Mouse (Mus musculus): ENCODE results near the gene Npr2. TPM values are rescaled to one million over a fixed set of nuclear protein-coding genes. Genes with fewer than 3 reads are reported as not detected.

The Npr2 gene
- polyA plus RNA-seq, 1 experiment from 2014 or later, result 18.5 TPM

GRCm38 (mm10) chr4:43598650-43599380, 32.9 kb upstream of the Npr2 start:
- Histone ChIP-seq H3K9me3 (no peaks in the 10 kb centered on the region), H3K9ac (no peak overlapping the region), H3K4me1 (replicated peaks) (no peaks in the 10 kb centered on the region), H3K27me3 (no peaks in the 10 kb centered on the region), H3K27ac (no peak overlapping the region), H3K36me3 (no peaks in the 10 kb centered on the region), H3K4me2 (no peak overlapping the region), H3K4me3 (no peak overlapping the region)
- no peak for ATAC-seq (ENCODE audit: low FRiP score)
- 90% methylated on average over 7 of the region's 7 CpGs for WGBS

- no peak overlapping the region for H3K4me2 ChIP-seq
- H3K27ac ChIP-seq, result no peak overlapping the region
- ATAC-seq (ENCODE audit: low FRiP score), result no peak
- no peaks in the 10 kb centered on the region for H3K36me3 ChIP-seq
- no peak overlapping the region for H3K4me3 ChIP-seq
- H3K27me3 ChIP-seq, result no peaks in the 10 kb centered on the region
- WGBS, result 89% methylated on average over 9 of the region's 9 CpGs
- H3K9me3 ChIP-seq, result no peaks in the 10 kb centered on the region
- H3K9ac ChIP-seq, result no peak overlapping the region
- H3K4me1 ChIP-seq (replicated peaks), result no peaks in the 10 kb centered on the region
Observed at GRCm38 (mm10) chr4:43600195-43600934, 31.4 kb upstream of the Npr2 start.

GRCm38 (mm10) chr4:43604099-43604498, 27.6 kb upstream of the Npr2 start:
- H3K4me3 ChIP-seq, result no peak overlapping the region
- no peak overlapping the region for H3K9ac ChIP-seq
- ATAC-seq (ENCODE audit: low FRiP score), result no peak
- H3K27ac ChIP-seq, result no peak overlapping the region
- H3K9me3 ChIP-seq, result no peaks in the 10 kb centered on the region
- H3K36me3 ChIP-seq, result no peaks in the 10 kb centered on the region
- no peak overlapping the region for H3K4me2 ChIP-seq
- no peaks in the 10 kb centered on the region for H3K4me1 ChIP-seq (replicated peaks)
- H3K27me3 ChIP-seq, result no peaks in the 10 kb centered on the region
- 75% methylated on average over 3 of the region's 3 CpGs for WGBS

- Histone ChIP-seq H3K27me3 (no peaks in the 10 kb centered on the region), H3K4me2 (no peak overlapping the region), H3K27ac (no peak overlapping the region), H3K4me3 (no peak overlapping the region), H3K4me1 (replicated peaks) (no peaks in the 10 kb centered on the region), H3K36me3 (no peaks in the 10 kb centered on the region), H3K9ac (no peak overlapping the region), H3K9me3 (no peaks in the 10 kb centered on the region)
- ATAC-seq (ENCODE audit: low FRiP score), result no peak
- WGBS, result 83% methylated on average over 9 of the region's 9 CpGs
Observed at GRCm38 (mm10) chr4:43604751-43605685, 26.7 kb upstream of the Npr2 start.

GRCm38 (mm10) chr4:43612534-43612933, 19.2 kb upstream of the Npr2 start:
- WGBS, result 81% methylated on average over 10 of the region's 10 CpGs
- Histone ChIP-seq H3K4me1 (replicated peaks) (no peaks in the 10 kb centered on the region), H3K9ac (no peak overlapping the region), H3K9me3 (no peaks in the 10 kb centered on the region), H3K4me3 (no peak overlapping the region), H3K36me3 (no peaks in the 10 kb centered on the region), H3K27me3 (no peaks in the 10 kb centered on the region), H3K27ac (no peak overlapping the region), H3K4me2 (no peak overlapping the region)
- no peak for ATAC-seq (ENCODE audit: low FRiP score)

- Histone ChIP-seq H3K4me3 (no peak overlapping the region), H3K4me2 (no peak overlapping the region), H3K9ac (no peak overlapping the region), H3K4me1 (replicated peaks) (no peaks in the 10 kb centered on the region), H3K27ac (no peak overlapping the region), H3K9me3 (no peaks in the 10 kb centered on the region), H3K36me3 (no peaks in the 10 kb centered on the region), H3K27me3 (no peaks in the 10 kb centered on the region)
- 64% methylated on average over 3 of the region's 3 CpGs for WGBS
- no peak for ATAC-seq (ENCODE audit: low FRiP score)
Observed at GRCm38 (mm10) chr4:43613060-43613730, 18.5 kb upstream of the Npr2 start.

GRCm38 (mm10) chr4:43620146-43620778, 11.5 kb upstream of the Npr2 start:
- 86% methylated on average over 4 of the region's 4 CpGs for WGBS
- Histone ChIP-seq H3K4me3 (no peak overlapping the region), H3K4me1 (replicated peaks) (no peaks in the 10 kb centered on the region), H3K9ac (no peak overlapping the region), H3K9me3 (peaks cover 11% of the 10 kb centered on the region), H3K4me2 (no peak overlapping the region), H3K36me3 (no peaks in the 10 kb centered on the region), H3K27ac (no peak overlapping the region), H3K27me3 (no peaks in the 10 kb centered on the region)
- no peak for ATAC-seq (ENCODE audit: low FRiP score)

- Histone ChIP-seq H3K4me3 (no peak overlapping the region), H3K4me1 (replicated peaks) (peaks cover 40% of the 10 kb centered on the region), H3K9ac (no peak overlapping the region), H3K36me3 (no peaks in the 10 kb centered on the region), H3K27ac (no peak overlapping the region), H3K4me2 (0 out of 2 replicates have a peak overlapping the region, but pooled peaks have one; percentile 13), H3K27me3 (no peaks in the 10 kb centered on the region), H3K9me3 (peaks cover 10% of the 10 kb centered on the region)
- ATAC-seq (ENCODE audit: low FRiP score), result no peak
- 48% methylated on average over 20 of the region's 20 CpGs for WGBS
Observed at GRCm38 (mm10) chr4:43629106-43629817, 2.5 kb upstream of the Npr2 start.

GRCm38 (mm10) chr4:43630030-43630581, 1.6 kb upstream of the Npr2 start:
- Histone ChIP-seq H3K9ac (no peak overlapping the region), H3K27ac (peak overlapping the region; percentile 93), H3K4me3 (no peak overlapping the region), H3K4me1 (replicated peaks) (peaks cover 47% of the 10 kb centered on the region), H3K36me3 (no peaks in the 10 kb centered on the region), H3K9me3 (peaks cover 6% of the 10 kb centered on the region), H3K27me3 (no peaks in the 10 kb centered on the region), H3K4me2 (peak overlapping the region; percentile 32)
- WGBS, result 0% methylated on average over 5 of the region's 5 CpGs
- ATAC-seq (ENCODE audit: low FRiP score), result peak; percentile 64

- H3K27ac ChIP-seq, result peak overlapping the region; percentile 93
- peak overlapping the region; percentile 63 for H3K4me3 ChIP-seq
- H3K9ac ChIP-seq, result peak overlapping the region; percentile 86; the same call in 1 of the 2 replicates
- peak; percentile 19 for ATAC-seq (ENCODE audit: low FRiP score)
- no peaks in the 10 kb centered on the region for H3K27me3 ChIP-seq
- H3K36me3 ChIP-seq, result no peaks in the 10 kb centered on the region
- H3K9me3 ChIP-seq, result peaks cover under 1% of the 10 kb centered on the region; the same call in 1 of the 2 replicates
- peak overlapping the region; percentile 83 for H3K4me2 ChIP-seq
- 13% methylated on average over 5 of the region's 5 CpGs for WGBS
- peaks cover 53% of the 10 kb centered on the region for H3K4me1 ChIP-seq (replicated peaks)
Observed at GRCm38 (mm10) chr4:43630671-43631045, 1.1 kb upstream of the Npr2 start.

Measured in hindbrain, embryonic 13.5 days (tissue).